Mouse (Mus musculus) forebrain, embryonic 13.5 days (tissue): Measurements from ENCODE around the gene Arhgap5. TPM values are rescaled to one million over a fixed set of nuclear protein-coding genes. Genes with fewer than 3 reads are reported as not detected.

ENCODE experiments used
- ATAC-seq: fragments of 200-750 bp; cut with Nextera tagmentation; 2 replicates; pipeline ENCODE4 v1.8.0; 2017
- H3K27ac ChIP-seq: fragments of 300-500 bp; sonication (generic); 2 replicates; pipeline ENCODE4 v1.5.1; 2015; ENCODE audit warnings: inconsistent platforms, mild to moderate bottlenecking, moderate library complexity
- H3K27me3 ChIP-seq: fragments of 300-500 bp; sonication (generic); 2 replicates; pipeline ENCODE4 v1.6.1; 2015; ENCODE audit warnings: mild to moderate bottlenecking, inconsistent platforms
- H3K36me3 ChIP-seq: fragments of 300-500 bp; sonication (generic); 2 replicates; pipeline ENCODE4 v1.6.1; 2015; ENCODE audit warnings: mild to moderate bottlenecking, inconsistent platforms; ENCODE audit not compliant: poor library complexity, severe bottlenecking
- H3K4me1 ChIP-seq: fragments of 300-500 bp; sonication (generic); 2 replicates; pipeline ENCODE4 v1.6.1; 2015; ENCODE audit warnings: inconsistent platforms
- H3K4me2 ChIP-seq: fragments of 300-500 bp; sonication (generic); 2 replicates; pipeline ENCODE4 v1.6.1; 2015; ENCODE audit warnings: inconsistent platforms, mild to moderate bottlenecking, moderate library complexity
- H3K4me3 ChIP-seq: fragments of 300-500 bp; sonication (generic); 2 replicates; pipeline ENCODE4 v1.5.1; 2015; ENCODE audit warnings: mild to moderate bottlenecking, inconsistent platforms
- H3K9ac ChIP-seq: fragments of 300-500 bp; sonication (generic); 2 replicates; pipeline ENCODE4 v1.6.1; 2015; ENCODE audit warnings: mild to moderate bottlenecking, inconsistent platforms
- H3K9me3 ChIP-seq: fragments of 300-500 bp; sonication (generic); replicated peaks from 2 replicates; pipeline ENCODE4 v1.6.1; 2016; ENCODE audit warnings: inconsistent platforms
- WGBS: fragments of 180-500 bp; shearing (Covaris S2); methylation state at CpG from one replicate; pipeline ENCODE4 v1.1.7; 2015; 5-methylcytosine and 5-hydroxymethylcytosine counted together
- polyA plus RNA-seq: library from polyadenylated mRNA; unstranded; fragments of >200 nt; fragmentation: Nextera tagmentation; extraction: Ambion mirVana; gene quantifications from 2 replicates; pipeline ENCODE4 v1.2.1, GENCODE M21; 2015

Gene Arhgap5
- 45.9 and 46.7 TPM in 2 replicates for polyA plus RNA-seq

DNA sequence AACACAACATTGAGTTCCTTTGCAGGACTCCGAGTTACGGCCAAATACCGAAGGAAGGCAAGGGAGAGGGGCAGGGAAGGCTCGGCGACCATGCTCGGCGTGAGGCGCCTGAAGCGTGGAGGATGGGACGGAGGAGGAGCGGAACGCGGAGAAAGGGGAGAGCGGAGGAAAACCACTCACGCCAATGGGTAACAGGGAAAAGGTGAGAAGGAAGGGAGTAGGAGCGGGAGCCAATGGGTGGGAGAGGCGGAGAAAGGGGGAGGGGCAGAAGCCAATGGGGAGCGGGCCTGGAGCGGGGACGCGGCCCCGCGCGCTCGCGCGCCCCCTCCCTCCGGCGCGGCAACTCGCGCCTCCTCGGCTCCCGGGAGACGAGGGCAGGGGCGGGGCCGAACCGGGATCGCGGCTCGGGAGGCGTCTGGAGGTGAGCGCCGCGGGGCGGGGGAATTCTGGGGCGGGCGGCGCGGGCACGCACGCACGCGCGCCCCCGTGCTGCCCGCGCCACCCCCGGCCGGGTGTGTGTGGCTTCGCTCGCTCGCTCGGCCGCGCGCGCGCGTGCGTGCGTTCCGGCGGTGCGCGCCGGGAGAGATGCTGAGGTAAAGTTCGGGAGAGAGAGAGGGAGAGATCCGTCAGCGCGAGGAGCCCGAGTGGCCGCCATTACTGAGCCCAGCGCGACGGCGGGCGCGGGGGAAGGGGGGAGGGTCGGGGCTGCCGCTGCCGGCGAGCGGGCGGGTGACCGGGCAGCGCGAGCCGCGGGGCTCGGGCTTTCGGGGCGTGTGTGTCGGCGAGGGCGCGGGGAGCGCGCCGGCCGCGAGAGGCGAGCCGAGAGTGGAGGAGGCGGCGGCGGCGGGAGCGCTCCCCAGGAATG, at the start of gene Arhgap5:
Gene Arhgap5 (plus strand): TSS at position 517 of the 865 bp plus-strand sequence.
- ATAC-seq, result peak; percentile 96
- Histone ChIP-seq H3K27ac (peak within 1 kb of the TSS; percentile 99), H3K4me3 (peak within 1 kb of the TSS; percentile 98), H3K27me3 (no peaks in the 10 kb centered on the region), H3K4me2 (peak within 1 kb of the TSS; percentile 73), H3K9me3 (no peaks in the 10 kb centered on the region), H3K36me3 (no peaks in the 10 kb centered on the region), H3K4me1 (peaks cover 26% of the 10 kb centered on the region), H3K9ac (peak within 1 kb of the TSS; percentile 99)
- WGBS, result under 1% methylated on average over 74 of the region's 119 CpGs

DNA sequence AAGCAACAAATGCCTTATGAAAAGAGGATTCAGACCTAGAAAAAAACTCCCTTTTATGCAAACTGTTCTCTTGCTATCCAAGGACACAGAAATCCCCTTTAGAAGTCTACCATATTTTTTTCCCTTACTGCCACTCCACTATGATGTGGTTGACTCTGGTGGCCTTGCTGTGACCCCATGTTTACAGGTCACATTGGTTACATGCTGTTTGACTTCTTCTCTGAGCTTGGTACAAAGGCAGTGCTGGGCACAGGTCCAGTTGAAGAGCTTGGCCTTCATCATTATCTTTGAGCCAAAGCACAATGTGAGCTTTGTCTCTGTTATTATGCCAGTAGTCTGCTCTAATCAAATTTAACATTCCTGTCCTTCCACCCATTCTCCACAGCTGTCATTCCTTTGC, 39.2 kb upstream of the Arhgap5 start:
- no peak overlapping the region for H3K4me3 ChIP-seq
- H3K4me1 ChIP-seq, result peaks cover 4% of the 10 kb centered on the region; the same call in 1 of the 2 replicates
- no peaks in the 10 kb centered on the region for H3K27me3 ChIP-seq
- H3K27ac ChIP-seq, result no peak overlapping the region
- no peaks in the 10 kb centered on the region for H3K9me3 ChIP-seq
- ATAC-seq, result no peak
- no peaks in the 10 kb centered on the region for H3K36me3 ChIP-seq
- no peak overlapping the region for H3K4me2 ChIP-seq
- no peak overlapping the region for H3K9ac ChIP-seq

DNA sequence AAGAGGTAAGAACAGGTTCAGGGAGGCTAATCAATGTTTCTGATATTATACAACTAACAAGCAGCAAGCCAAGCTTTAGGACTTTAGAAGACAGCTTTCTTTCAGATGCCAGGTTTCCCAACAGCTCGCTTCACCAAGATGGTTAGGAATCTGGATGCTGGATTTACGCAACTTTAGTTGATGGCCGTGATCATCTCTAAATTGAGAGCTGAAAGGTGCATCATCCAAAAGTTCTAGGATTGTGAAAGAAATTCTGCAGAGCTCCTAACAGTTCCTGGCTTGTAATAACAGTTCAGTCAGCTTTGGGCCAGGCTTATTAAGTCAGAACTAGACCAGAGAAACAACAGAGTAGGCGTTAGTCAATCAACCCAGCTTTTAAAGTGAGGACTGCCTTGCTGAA, 32.2 kb upstream of the Arhgap5 start:
- Histone ChIP-seq H3K4me1 (peaks cover 16% of the 10 kb centered on the region), H3K9me3 (no peaks in the 10 kb centered on the region), H3K36me3 (no peaks in the 10 kb centered on the region), H3K27ac (no peak overlapping the region), H3K27me3 (no peaks in the 10 kb centered on the region), H3K4me2 (no peak overlapping the region), H3K9ac (no peak overlapping the region), H3K4me3 (no peak overlapping the region)
- no peak for ATAC-seq
- 79% methylated on average over 4 of the region's 4 CpGs for WGBS

DNA sequence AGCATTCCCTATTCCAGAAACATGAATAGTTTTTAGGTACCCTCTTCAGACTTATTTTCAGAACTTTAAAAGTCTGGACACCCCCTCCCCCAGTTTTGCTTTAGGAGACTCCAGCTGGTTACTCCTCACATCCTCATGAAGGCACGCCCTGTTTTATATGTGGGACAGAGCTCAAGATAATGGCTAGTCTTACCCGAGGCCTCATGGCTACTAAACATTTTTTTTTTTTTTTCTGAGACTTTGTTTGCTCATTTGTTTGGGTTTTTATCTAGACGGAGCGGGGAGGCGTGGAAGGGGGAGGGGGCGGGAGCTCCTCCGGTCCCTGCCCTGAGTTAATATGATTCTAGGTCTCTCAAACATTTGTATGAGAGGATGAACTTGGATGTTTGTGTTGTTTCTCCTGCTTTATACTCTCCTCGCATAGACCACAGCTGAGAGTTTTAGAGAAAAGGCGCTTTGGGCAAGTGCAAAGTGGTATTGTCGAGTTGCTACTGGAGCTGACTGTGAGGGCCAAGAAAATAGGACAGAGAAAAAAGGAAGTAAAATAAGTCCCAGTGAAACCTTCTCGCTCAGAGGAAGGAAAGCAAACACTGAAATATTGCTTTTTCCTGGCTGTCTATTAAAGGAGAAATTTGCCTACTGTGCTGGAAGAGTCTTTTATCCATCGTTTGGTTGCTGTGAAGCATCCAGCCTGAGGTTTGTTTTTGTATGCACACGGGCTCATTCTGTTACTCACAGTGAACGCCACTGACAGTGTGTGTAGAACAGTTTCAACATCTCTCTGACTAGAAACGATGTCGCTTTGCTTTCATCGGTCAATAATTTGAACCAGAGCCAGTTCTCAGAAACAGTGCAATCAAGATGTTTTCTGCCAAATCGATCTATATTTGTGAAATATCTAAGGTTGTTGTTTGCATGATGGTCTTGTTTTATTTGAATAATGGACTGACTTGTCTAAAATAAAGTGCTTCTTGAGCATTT, 29.5 kb upstream of the Arhgap5 start:
- Histone ChIP-seq H3K9ac (no peak overlapping the region), H3K4me2 (peak overlapping the region; percentile 47), H3K27ac (peak overlapping the region; percentile 12; the same call in 1 of the 2 replicates), H3K4me3 (0 out of 2 replicates have a peak overlapping the region, but pooled peaks have one; percentile 3), H3K27me3 (no peaks in the 10 kb centered on the region), H3K4me1 (peaks cover 16% of the 10 kb centered on the region), H3K36me3 (no peaks in the 10 kb centered on the region), H3K9me3 (no peaks in the 10 kb centered on the region)
- 32% methylated on average over 18 of the region's 18 CpGs for WGBS
- ATAC-seq, result 0 out of 2 replicates have a peak, but pooled peaks have one; percentile 8

DNA sequence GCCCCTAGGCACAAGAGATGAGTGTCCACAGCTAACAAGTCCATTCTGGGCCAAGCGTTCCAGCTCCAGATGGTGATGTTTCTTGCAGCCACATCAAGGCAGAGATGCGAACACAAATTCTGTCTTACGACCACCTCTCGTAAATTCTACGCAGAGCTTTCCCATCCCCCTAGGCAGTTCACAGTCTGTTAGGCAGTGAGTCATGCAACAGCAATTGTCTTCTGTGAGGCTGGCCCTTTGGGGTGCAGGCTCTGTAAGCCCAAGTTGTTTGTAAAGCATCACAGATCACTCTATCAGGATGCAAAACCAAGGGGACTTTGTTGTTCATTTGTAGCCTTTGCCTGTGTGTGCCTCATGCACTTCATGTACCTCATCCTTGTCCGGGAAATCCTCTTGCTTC, 27.7 kb upstream of the Arhgap5 start:
- Histone ChIP-seq H3K36me3 (no peaks in the 10 kb centered on the region), H3K27ac (no peak overlapping the region), H3K27me3 (no peaks in the 10 kb centered on the region), H3K9ac (no peak overlapping the region), H3K4me2 (no peak overlapping the region), H3K9me3 (no peaks in the 10 kb centered on the region), H3K4me3 (no peak overlapping the region), H3K4me1 (peaks cover 16% of the 10 kb centered on the region)
- 70% methylated on average over 6 of the region's 6 CpGs for WGBS
- ATAC-seq, result no peak

DNA sequence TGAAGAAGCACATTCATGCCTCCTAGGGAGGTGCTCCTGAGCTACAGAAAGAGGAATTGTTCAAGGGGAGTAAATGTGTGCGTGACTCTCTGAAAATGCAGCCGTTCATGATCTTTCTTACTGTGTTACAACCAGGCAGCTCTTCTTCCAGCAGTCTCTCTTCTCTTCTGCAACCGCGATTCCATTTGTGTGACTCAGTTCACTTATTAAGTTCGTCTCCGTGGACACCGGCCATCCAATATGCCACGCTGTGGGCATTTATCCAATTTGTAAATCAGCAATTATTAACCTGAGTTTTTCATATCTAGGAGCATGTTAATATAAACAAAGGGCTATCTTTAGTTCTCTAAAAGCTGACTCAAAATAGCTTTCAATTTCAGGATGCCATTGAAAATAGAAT, 25.2 kb upstream of the Arhgap5 start:
- Histone ChIP-seq H3K4me2 (no peak overlapping the region), H3K27me3 (no peaks in the 10 kb centered on the region), H3K4me1 (peaks cover 16% of the 10 kb centered on the region), H3K9me3 (no peaks in the 10 kb centered on the region), H3K27ac (no peak overlapping the region), H3K36me3 (no peaks in the 10 kb centered on the region), H3K4me3 (no peak overlapping the region), H3K9ac (no peak overlapping the region)
- 80% methylated on average over 8 of the region's 8 CpGs for WGBS
- ATAC-seq, result no peak

DNA sequence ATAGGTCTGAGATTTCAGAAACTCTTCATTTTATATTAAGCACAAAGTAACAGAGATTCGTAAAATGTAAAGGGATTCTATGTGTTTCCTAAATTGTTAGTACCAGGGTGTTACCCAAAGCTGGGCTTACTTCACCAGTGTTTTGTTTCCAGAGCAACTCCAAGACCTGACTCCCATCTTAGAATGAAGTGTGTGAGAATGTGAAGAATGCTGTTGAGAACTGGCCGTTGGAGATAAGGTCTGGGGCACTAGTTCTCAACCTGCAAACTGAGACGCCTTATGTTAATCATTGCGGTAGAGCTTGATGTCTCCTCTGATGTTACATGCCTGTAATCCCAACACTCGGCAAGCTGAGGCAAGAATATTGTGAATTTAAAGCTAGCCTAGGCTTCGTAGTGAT, 24.4 kb upstream of the Arhgap5 start:
- WGBS, result 86% methylated on average over 6 of the region's 6 CpGs
- peaks cover 12% of the 10 kb centered on the region for H3K4me1 ChIP-seq
- no peak for ATAC-seq
- H3K27ac ChIP-seq, result no peak overlapping the region
- H3K4me2 ChIP-seq, result no peak overlapping the region
- no peak overlapping the region for H3K4me3 ChIP-seq
- H3K9ac ChIP-seq, result no peak overlapping the region
- no peaks in the 10 kb centered on the region for H3K27me3 ChIP-seq
- H3K36me3 ChIP-seq, result no peaks in the 10 kb centered on the region
- H3K9me3 ChIP-seq, result no peaks in the 10 kb centered on the region

DNA sequence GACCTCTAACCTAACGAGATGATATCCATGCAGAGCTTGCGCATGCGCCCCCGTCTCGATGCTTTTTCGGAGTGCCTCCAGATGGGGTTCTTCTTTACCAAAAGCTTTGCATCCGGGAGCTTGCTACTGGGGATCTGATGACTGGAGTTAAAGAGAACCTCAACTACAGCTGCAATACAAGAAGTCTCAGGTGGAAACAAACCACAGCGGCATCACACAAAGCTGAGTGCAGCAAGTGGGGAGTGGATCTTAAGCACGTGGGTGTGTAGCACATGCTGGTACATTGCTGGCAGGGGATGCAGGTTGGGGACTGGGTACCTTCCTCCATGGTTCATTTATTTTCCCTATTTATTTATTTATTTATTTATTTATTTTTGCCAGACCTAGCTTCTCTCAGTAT, 22.9 kb upstream of the Arhgap5 start:
- no peaks in the 10 kb centered on the region for H3K9me3 ChIP-seq
- no peak overlapping the region for H3K9ac ChIP-seq
- H3K36me3 ChIP-seq, result no peaks in the 10 kb centered on the region
- H3K27me3 ChIP-seq, result no peaks in the 10 kb centered on the region
- no peak for ATAC-seq
- peaks cover 3% of the 10 kb centered on the region; the same call in 1 of the 2 replicates for H3K4me1 ChIP-seq
- no peak overlapping the region for H3K4me2 ChIP-seq
- H3K27ac ChIP-seq, result no peak overlapping the region
- H3K4me3 ChIP-seq, result no peak overlapping the region
- 85% methylated on average over 9 of the region's 9 CpGs for WGBS

DNA sequence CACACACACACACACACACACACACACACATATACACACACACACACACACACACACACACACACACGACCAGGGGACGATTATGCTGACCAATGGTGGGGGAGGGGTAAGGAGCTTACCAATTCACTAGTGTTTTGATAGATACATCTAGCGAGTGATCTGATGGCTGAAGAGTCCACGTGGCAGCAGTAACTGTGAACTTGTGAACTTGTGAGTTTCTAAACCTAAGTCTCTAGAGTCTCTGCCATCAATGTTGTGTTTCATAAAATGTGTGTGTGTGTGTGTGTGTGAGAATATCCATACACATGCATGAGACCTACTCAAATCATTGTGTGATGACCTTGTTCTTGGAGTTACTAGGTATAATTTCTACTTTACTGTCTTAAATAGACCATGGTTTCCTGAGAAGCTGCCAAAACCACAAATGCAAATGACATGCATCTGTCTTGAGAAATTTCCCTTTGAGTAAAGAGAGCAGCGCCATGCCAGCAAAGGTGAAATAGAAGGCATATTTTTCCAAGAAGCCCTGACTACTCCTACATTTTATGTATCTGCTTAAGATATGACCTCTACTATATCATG, 21.7 kb upstream of the Arhgap5 start:
- WGBS, result 83% methylated on average over 4 of the region's 5 CpGs
- Histone ChIP-seq H3K4me3 (no peak overlapping the region), H3K9me3 (no peaks in the 10 kb centered on the region), H3K9ac (no peak overlapping the region), H3K4me1 (no peaks in the 10 kb centered on the region), H3K27me3 (no peaks in the 10 kb centered on the region), H3K36me3 (no peaks in the 10 kb centered on the region), H3K4me2 (no peak overlapping the region), H3K27ac (no peak overlapping the region)
- no peak for ATAC-seq

DNA sequence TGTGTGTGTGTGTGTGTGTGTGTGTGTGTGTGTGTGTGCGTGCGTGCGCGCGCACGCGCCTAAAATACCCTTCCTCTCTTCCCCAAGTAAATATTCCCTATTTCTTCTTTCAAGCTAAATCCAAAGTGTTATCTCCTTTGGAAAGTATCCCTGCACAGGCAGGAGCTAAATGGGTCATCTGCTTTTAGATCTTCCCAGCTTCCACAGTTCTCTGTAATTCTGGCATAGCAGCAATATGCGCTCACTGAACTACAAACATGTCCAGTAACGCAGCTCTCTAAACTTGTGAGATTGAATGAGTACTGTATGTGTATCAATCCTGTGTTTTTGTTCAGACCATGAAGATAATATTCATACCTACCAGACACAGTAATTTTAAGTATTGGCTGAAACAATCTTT, 20.6 kb upstream of the Arhgap5 start:
- Histone ChIP-seq H3K4me3 (no peak overlapping the region), H3K4me1 (peaks cover 1% of the 10 kb centered on the region), H3K9ac (no peak overlapping the region), H3K27me3 (no peaks in the 10 kb centered on the region), H3K36me3 (no peaks in the 10 kb centered on the region), H3K4me2 (no peak overlapping the region), H3K9me3 (no peaks in the 10 kb centered on the region), H3K27ac (no peak overlapping the region)
- no peak for ATAC-seq
- 98% methylated on average over 9 of the region's 9 CpGs for WGBS

DNA sequence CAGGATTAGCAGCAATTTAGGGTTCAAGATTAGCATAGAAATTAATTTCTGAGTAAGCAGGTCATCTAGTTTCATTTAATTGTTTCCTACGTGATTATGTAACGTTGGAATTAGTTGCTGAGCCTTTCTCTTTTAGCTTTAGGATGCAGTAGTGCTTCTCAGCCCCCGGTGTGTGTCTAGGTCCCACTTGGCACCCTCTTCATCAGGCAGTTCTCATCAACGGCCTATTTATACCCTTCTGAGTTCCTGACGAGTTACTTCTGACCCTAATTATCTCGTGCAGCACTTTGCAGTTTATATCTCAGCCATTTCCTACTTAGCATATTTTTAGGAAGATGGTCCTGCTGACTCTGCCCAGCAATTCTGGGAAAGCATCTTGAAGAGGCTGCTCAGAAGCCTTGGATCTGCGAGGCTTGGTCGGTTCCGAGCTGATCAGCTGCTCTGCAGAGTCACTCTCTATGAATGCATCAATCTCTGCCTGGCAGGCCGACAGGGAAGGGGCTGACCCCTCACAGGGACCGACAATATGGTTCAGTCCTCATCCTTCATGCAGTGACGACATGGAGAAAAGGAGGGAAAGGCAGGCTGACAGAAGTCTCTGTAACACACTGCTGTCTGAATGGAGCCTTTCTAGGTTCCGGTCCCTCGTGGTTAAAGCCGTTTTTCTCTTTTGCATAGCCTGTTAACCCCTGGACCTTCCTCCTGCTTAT, 15.4 kb upstream of the Arhgap5 start:
- Histone ChIP-seq H3K36me3 (no peaks in the 10 kb centered on the region), H3K4me3 (no peak overlapping the region), H3K4me1 (peaks cover 5% of the 10 kb centered on the region), H3K4me2 (no peak overlapping the region), H3K9ac (no peak overlapping the region), H3K27me3 (no peaks in the 10 kb centered on the region), H3K9me3 (no peaks in the 10 kb centered on the region), H3K27ac (no peak overlapping the region)
- ATAC-seq, result no peak
- WGBS, result 34% methylated on average over 15 of the region's 15 CpGs
